Mouse (Mus musculus) CH12.LX (cell line): ENCODE data around the gene Tbc1d9b. TPM values are rescaled to one million over a fixed set of nuclear protein-coding genes. Genes with fewer than 3 reads are reported as not detected.
"Not testable (repeated sequence)": the region's sequence is repeated elsewhere in the genome, so short reads cannot be mapped to it uniquely, and the experiment has no call there.

Source experiments
- DNase-seq: peaks from one replicate; pipeline ENCODE4 v3.0.0-alpha.2; 2013; ENCODE audit errors: extremely low read depth
- H3K27ac ChIP-seq: 2 replicates; pipeline ENCODE4 v1.5.1; 2012; ENCODE audit warnings: low read depth, mild to moderate bottlenecking, control low read depth, moderate library complexity; ENCODE audit not compliant: insufficient read depth
- H3K27me3 ChIP-seq: replicated peaks from 2 replicates; pipeline ENCODE3; 2012; ENCODE audit warnings: inconsistent platforms
- H3K36me3 ChIP-seq, 2 experiments: replicated peaks in 1 of 2; 2 replicates each; pipeline versions ENCODE3 to v1.6.1; 2012; ENCODE audit warnings: inconsistent platforms in 1 of 2, low read length in 1 of 2, mild to moderate bottlenecking in 1 of 2, mixed read lengths in 1 of 2, moderate library complexity in 1 of 2; ENCODE audit not compliant: control insufficient read depth in 1 of 2, insufficient read depth in 1 of 2
- H3K4me1 ChIP-seq, 2 experiments: 2 replicates each; pipeline ENCODE4 v1.6.1; 2012; ENCODE audit warnings: inconsistent platforms in 1 of 2, moderate library complexity in 1 of 2; ENCODE audit not compliant: insufficient read depth in 2 of 2, control insufficient read depth in 1 of 2
- H3K4me2 ChIP-seq: 2 replicates; pipeline ENCODE4 v1.6.1; 2012; ENCODE audit warnings: low read depth, mild to moderate bottlenecking, control low read depth; ENCODE audit not compliant: poor library complexity, insufficient read depth, severe bottlenecking
- H3K4me3 ChIP-seq, 3 experiments: fragments of 150-350 bp in 1 of 3; sonication (generic) in 1 of 3; replicated peaks in 1 of 3; 2 replicates each; pipeline versions ENCODE3 to v1.5.1; 2011 to 2012; ENCODE audit warnings: low read depth in 2 of 3, low read length in 2 of 3, mild to moderate bottlenecking in 2 of 3, moderate library complexity in 2 of 3, control low read depth in 1 of 3, improper control_type of control experiment in 1 of 3, inconsistent platforms in 1 of 3, mixed read lengths in 1 of 3; ENCODE audit not compliant: poor library complexity in 1 of 3
- H3K79me2 ChIP-seq: replicated peaks from 2 replicates; pipeline ENCODE4 v1.6.1; 2012; ENCODE audit warnings: mild to moderate bottlenecking, moderate library complexity; ENCODE audit not compliant: control insufficient read depth, poor library complexity, insufficient read depth, severe bottlenecking; ENCODE audit errors: extremely low read depth
- H3K9ac ChIP-seq: 2 replicates; pipeline ENCODE4 v1.6.1; 2012; ENCODE audit warnings: low read depth, mild to moderate bottlenecking, control low read depth, moderate library complexity; ENCODE audit not compliant: insufficient read depth
- H3K9me3 ChIP-seq: replicated peaks from 2 replicates; pipeline ENCODE3; 2012; ENCODE audit warnings: low read length, inconsistent platforms, mixed read lengths
- CHD2 ChIP-seq: IDR thresholded peaks from 2 replicates; pipeline ENCODE4 v1.6.1; 2011; ENCODE audit warnings: low read length, improper control_type of control experiment
- ETS1 ChIP-seq: conservative IDR thresholded peaks from 2 replicates; pipeline ENCODE4 v1.6.1; 2012; ENCODE audit warnings: low read depth, mild to moderate bottlenecking, inconsistent platforms, low read length, improper control_type of control experiment, moderate library complexity
- GABPA ChIP-seq: IDR thresholded peaks from 2 replicates; pipeline ENCODE4 v1.6.1; 2012; ENCODE audit warnings: low read depth, low read length, improper control_type of control experiment, inconsistent platforms; ENCODE audit not compliant: insufficient replicate concordance
- IRF4 ChIP-seq: IDR thresholded peaks from 2 replicates; pipeline ENCODE4 v1.6.1; 2014; ENCODE audit warnings: low read depth, mild to moderate bottlenecking, inconsistent platforms, low read length, improper control_type of control experiment
- JUN ChIP-seq: IDR thresholded peaks from 2 replicates; pipeline ENCODE4 v1.6.1; 2011; ENCODE audit warnings: low read depth, mild to moderate bottlenecking, low read length, improper control_type of control experiment, moderate library complexity; ENCODE audit not compliant: insufficient read depth
- MAFK ChIP-seq: IDR thresholded peaks from 2 replicates; pipeline ENCODE4 v1.6.1; 2011; ENCODE audit warnings: low read length, improper control_type of control experiment; ENCODE audit not compliant: insufficient replicate concordance
- MAX ChIP-seq: IDR thresholded peaks from 2 replicates; pipeline ENCODE4 v1.6.1; 2011; ENCODE audit warnings: low read length, improper control_type of control experiment
- MAZ ChIP-seq: IDR thresholded peaks from 2 replicates; pipeline ENCODE4 v1.6.1; 2012; ENCODE audit warnings: low read depth, mild to moderate bottlenecking, inconsistent platforms, low read length, improper control_type of control experiment, moderate library complexity
- MEF2A ChIP-seq: IDR thresholded peaks from 2 replicates; pipeline ENCODE4 v1.6.1; 2014; ENCODE audit warnings: low read depth, mild to moderate bottlenecking, inconsistent platforms, low read length, improper control_type of control experiment, borderline replicate concordance
- NELFE ChIP-seq: IDR thresholded peaks from 2 replicates; pipeline ENCODE4 v1.6.1; 2011; ENCODE audit warnings: low read depth, low read length, improper control_type of control experiment
- NRF1 ChIP-seq: IDR thresholded peaks from 2 replicates; pipeline ENCODE4 v1.6.1; 2014; ENCODE audit warnings: low read depth, mild to moderate bottlenecking, inconsistent platforms, low read length, improper control_type of control experiment, moderate library complexity
- PAX5 ChIP-seq: IDR thresholded peaks from 2 replicates; pipeline ENCODE4 v1.6.1; 2012; ENCODE audit warnings: low read length, inconsistent platforms, mixed read lengths
- POLR2A ChIP-seq: IDR thresholded peaks from 2 replicates; pipeline ENCODE4 v1.6.1; 2011; ENCODE audit warnings: low read depth, mild to moderate bottlenecking, improper control_type of control experiment, low read length
- POLR2AphosphoS2 ChIP-seq: IDR thresholded peaks from 2 replicates; pipeline ENCODE4 v1.6.1; 2011; ENCODE audit warnings: low read depth, low read length, improper control_type of control experiment
- SIN3A ChIP-seq: IDR thresholded peaks from 2 replicates; pipeline ENCODE4 v1.6.1; 2012; ENCODE audit warnings: low read length, improper control_type of control experiment, inconsistent platforms
- TCF12 ChIP-seq: IDR thresholded peaks from 2 replicates; pipeline ENCODE4 v1.6.1; 2014; ENCODE audit warnings: low read depth, mild to moderate bottlenecking, inconsistent platforms, low read length, improper control_type of control experiment
- ZC3H11A ChIP-seq: IDR thresholded peaks from 2 replicates; pipeline ENCODE4 v1.6.1; 2012; ENCODE audit warnings: low read depth, mild to moderate bottlenecking, inconsistent platforms, low read length, improper control_type of control experiment
- ZMIZ1 ChIP-seq: IDR thresholded peaks from 2 replicates; pipeline ENCODE4 v1.6.1; 2012; ENCODE audit warnings: low read depth, mild to moderate bottlenecking, inconsistent platforms, low read length, improper control_type of control experiment
- ZNF384 ChIP-seq: IDR thresholded peaks from 2 replicates; pipeline ENCODE4 v1.6.1; 2012; ENCODE audit warnings: low read depth, low read length, improper control_type of control experiment, inconsistent platforms
- dilution Hi-C: fragments of 300-500 bp; cut with MboI; formaldehyde crosslinking; loops from 2 replicates; pipeline ENCODE4 v1.14.3; 2020; ENCODE audit warnings: low sequenced_read_pairs; ENCODE audit not compliant: extremely low pct_unique_long_range_greater_than_20kb, extremely low pct_ligation_motif_present
- in situ Hi-C: fragments of 300-500 bp; cut with MboI; formaldehyde crosslinking; loops from 3 replicates; pipeline ENCODE4 v1.14.3; 2019; ENCODE audit warnings: low sequenced_read_pairs, low pct_ligation_motif_present, low pct_unique_long_range_greater_than_20kb, mixed read lengths
- polyA plus RNA-seq: library from polyadenylated mRNA; unstranded; fragments of >175 nt; gene quantifications from 2 replicates; pipeline ENCODE4 v1.2.1, GENCODE M21; 2012; ENCODE audit warnings: low read depth; ENCODE audit not compliant: insufficient read length
- total RNA-seq, 2 experiments: library from RNA; depleted of rRNA; stranded (reverse); fragments of 300-350 nt in 1 of 2; fragments of >200 nt in 1 of 2; gene quantifications; 2 replicates each; pipeline ENCODE4 v1.2.3; 2012 to 2014

Tbc1d9b gene
- total and polyA plus RNA-seq, 3 experiments: 14.1 to 28.6 (median 27.9) TPM

DNA sequence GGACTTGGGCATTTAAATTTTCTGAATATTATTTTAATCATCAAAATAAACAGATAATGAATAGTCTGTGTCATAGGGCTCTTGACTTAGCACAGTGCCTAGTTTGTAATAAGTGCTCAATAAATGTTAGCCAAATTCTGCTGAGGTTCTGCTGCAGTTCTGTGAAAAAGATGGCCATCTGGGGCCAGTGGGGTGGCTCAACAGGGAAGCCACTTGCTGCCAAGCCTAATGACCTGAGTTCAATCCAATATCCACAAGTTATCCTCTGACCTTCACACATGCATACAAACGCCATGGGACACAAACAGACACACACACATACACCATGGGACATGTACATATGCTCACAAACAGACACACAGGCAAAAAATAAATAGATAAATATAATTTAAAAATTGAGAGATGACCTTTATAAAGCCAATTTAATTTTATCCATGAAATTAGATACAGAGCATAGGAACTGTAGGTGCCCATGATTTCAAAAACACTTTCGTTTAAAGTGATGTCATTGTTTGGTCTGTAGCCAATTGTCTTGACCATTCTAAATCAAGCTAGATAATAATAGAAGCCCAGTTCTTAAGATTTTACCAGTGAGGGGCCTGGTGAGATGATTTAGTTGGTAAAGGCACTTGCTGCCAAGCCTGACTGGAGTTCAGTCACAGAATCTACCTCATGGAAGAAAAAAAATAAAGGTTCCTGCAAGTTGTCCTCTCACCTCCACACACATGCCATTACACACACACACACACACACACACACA lies 30.5 kb upstream of the Tbc1d9b start:
- dilution Hi-C loops (no loop called here), in situ Hi-C loops (no loop called here)
- no peak overlapping the region for H3K27ac ChIP-seq
- no peaks in the 10 kb centered on the region for H3K36me3 ChIP-seq
- DNase-seq: no peak
- H3K4me1 ChIP-seq: no peaks in the 10 kb centered on the region
- no peak overlapping the region for H3K4me2 ChIP-seq
- no peaks in the 10 kb centered on the region for H3K27me3 ChIP-seq
- no peaks in the 10 kb centered on the region for H3K79me2 ChIP-seq
- H3K9me3 ChIP-seq: no peaks in the 10 kb centered on the region
- no peak overlapping the region for H3K4me3 ChIP-seq
- TF ChIP-seq ZC3H11A (no peak), NELFE (no peak), MAX (no peak), PAX5 (no peak), MEF2A (no peak), IRF4 (no peak)
- H3K9ac ChIP-seq: no peak overlapping the region

DNA sequence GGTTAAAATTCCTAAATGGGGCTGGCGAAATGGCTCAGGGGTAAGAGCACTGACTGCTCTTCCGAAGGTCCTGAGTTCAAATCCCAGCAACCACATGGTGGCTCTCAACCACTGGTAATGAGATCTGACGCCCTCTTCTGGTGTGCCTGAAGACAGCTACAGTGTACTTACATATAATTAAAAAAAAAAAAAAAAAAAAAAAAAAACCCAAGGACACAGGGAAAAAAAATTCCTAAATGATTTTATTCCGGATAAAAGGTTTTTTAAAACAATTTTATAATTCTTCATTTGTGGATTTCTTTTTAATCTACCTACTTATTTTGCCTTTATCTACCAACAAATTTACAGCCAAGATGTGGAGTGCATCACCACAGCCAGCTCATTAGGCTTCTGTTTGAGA lies 29.2 kb upstream of the Tbc1d9b start:
- H3K4me2 ChIP-seq, H3K27ac ChIP-seq, dilution Hi-C loops, H3K27me3 ChIP-seq, H3K9me3 ChIP-seq, H3K9ac ChIP-seq, H3K79me2 ChIP-seq, DNase-seq, in situ Hi-C loops, H3K4me3 ChIP-seq, H3K36me3 ChIP-seq, H3K4me1 ChIP-seq: not testable (repeated sequence)
- TF ChIP-seq ZNF384: 0 out of 2 replicates have a peak, but pooled peaks have one; percentile 12

DNA sequence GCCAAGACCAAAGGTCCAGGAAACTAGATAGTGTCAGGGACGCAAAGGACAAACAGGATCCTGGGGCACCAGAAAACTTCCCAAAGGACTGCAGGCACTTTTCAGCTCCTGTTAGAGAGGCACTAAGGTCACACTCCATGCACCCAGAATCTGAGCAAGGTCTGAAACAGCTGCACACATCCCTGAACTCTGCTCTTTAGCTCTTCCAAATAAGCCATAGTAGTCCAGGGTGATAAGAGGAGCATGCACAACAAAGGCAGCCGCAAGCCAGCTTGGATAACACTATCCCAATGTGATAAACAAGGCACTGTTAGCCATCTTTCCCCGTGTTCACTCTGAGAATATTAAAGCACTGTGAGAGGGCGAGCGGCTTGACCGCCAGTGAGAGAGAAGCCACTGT lies 27.2 kb upstream of the Tbc1d9b start:
- Histone ChIP-seq H3K9me3 (no peaks in the 10 kb centered on the region), H3K79me2 (no peaks in the 10 kb centered on the region), H3K4me2 (no peak overlapping the region), H3K27me3 (no peaks in the 10 kb centered on the region), H3K36me3 (no peaks in the 10 kb centered on the region), H3K27ac (no peak overlapping the region), H3K4me1 (peaks cover 0 to 14% of the 10 kb centered on the region in 2 experiments; a peak in 2 of 4 replicates), H3K9ac (no peak overlapping the region), H3K4me3 (no peak overlapping the region)
- TF ChIP-seq IRF4 (no peak), ZC3H11A (no peak), ZMIZ1 (no peak), MAFK (no peak), TCF12 (no peak), NRF1 (no peak), GABPA (no peak), SIN3A (no peak), MAZ (no peak), CHD2 (no peak), NELFE (no peak), POLR2AphosphoS2 (no peak), JUN (no peak), MAX (no peak), POLR2A (no peak), ETS1 (no peak)
- dilution Hi-C loops (no loop called here), in situ Hi-C loops (no loop called here)
- no peak for DNase-seq
